Mouse (Mus musculus): ENCODE data around the gene Sp3. TPM values are rescaled to one million over a fixed set of nuclear protein-coding genes. Genes with fewer than 3 reads are reported as not detected.
"Not testable (repeated sequence)": the region's sequence is repeated elsewhere in the genome, so short reads cannot be mapped to it uniquely, and the experiment has no call there.

Gene Sp3
- total RNA-seq, 2 experiments from 2014 or later, result 72.7 to 101 TPM

DNA sequence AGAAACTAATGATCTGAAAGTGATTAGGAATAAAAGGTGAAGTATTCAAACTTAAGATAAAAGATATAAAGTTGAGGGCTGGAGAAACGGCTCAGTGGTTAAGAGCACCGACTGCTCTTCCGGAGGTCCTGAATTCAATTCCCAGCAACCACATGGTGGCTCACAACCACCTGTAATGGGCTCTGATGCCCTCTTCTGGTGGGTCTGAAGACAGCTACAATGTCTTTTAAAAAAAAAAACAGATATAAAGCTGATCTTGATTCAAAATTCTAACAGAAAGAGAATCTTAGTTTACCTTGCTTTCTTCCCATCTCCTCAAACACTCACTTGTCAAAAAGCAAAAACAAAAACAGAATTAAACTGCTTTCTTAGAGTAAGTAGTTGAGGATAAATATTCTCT, 23.8 kb downstream of the Sp3 start:
- no peak for ATAC-seq (replicated peaks; ENCODE audit: low FRiP score, low TSS enrichment, poor library complexity, severe bottlenecking)

DNA sequence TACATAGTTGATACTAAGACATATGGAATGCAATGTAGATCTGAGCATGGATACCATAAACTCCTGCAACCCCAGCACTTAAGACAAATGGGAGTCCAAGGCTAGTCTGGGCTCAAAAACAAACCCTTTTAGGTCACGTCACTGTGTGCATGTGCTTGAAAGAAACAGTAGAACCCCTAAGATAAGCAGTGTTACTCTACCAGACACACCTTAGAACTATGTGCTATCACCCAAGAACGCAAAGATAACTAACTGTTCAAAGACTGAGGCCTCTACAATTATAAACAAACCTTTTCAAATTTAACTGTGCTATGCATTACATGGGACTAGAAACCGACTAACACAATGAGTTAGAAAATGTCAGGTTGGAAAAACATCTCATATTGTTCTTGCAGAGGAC, 27.3 kb downstream of the Sp3 start:
- ATAC-seq (replicated peaks; ENCODE audit: low FRiP score, low TSS enrichment, poor library complexity, severe bottlenecking), result peak; percentile 76

DNA sequence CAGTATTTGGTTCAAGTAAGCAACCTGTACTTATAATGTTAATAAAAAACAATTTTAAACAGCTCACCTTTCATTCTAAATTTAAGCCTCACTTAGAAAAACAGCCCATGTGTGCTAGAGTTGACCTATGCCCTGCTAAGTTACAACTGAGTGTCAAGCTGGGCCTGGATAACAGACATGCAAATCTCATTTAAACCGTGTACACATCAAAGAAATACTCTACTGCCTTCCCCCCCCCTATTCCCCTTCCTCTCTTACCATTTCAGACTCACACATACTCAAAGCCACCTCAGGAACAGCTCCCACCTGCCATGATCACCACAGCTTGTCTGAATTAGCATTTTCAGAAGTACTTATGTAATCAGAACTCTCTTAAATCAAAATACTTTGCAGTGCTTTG, 44.3 kb downstream of the Sp3 start:
- ATAC-seq (replicated peaks; ENCODE audit: low FRiP score, low TSS enrichment, poor library complexity, severe bottlenecking), result no peak

DNA sequence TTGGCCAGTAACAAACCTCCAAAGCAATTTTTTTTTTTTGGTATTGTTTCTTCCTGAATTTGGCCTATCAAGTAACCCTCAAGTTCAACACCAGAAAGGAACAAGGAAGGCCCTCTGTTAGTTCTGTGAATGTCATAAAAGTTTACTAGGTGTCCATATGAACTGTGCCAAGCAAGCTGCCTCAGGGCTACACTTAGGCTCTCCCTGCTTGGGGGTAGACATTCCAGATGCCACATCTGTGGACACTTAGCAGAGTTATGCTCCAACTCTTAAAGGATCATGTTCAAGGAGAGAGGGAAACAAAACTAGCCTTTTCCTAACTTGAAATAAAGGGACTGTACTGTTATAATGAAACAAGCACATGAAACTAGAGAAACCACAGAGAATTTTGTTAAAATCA, 48.1 kb downstream of the Sp3 start:
- no peak for ATAC-seq (replicated peaks; ENCODE audit: low FRiP score, low TSS enrichment, poor library complexity, severe bottlenecking)

DNA sequence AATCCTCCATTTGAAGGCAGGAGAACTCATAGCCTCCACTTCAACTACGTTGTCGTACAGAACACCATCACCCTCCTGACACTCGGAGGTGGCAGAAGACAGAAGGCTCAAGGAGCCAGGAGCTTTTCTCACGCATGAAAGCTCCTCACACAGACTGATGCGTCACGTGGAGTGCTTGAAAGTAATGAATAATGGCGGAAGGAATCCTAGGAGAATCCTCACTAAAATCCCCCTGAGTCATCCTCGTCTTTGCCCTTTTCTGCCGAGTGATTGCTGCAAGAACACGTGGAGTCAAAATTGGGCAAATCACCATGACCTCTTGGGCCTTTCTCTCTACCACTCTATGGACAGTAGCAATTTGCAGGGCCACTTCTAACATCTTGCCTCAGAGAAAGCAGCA, 55.3 kb downstream of the Sp3 start:
- no peak for ATAC-seq (replicated peaks; ENCODE audit: low FRiP score, low TSS enrichment, poor library complexity, severe bottlenecking)

DNA sequence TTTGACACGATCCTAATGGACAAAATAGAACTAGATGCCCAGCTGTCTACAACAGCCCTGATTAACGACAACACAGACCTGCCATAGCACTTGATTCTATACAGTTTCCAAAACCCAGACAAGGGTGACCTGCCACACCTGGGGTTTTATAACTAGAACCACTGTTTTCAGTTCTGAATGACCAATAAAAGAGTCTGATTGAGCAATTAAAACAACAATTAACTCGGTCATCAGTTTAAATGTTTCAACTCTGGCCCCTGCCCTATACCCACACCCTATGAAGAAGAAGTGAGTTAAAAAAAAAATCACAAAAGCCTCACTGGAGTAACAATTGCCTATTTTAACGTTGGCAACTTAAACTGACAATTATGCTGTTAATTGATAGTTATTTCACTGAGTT, 64.1 kb downstream of the Sp3 start:
- ATAC-seq (replicated peaks; ENCODE audit: low FRiP score, low TSS enrichment, poor library complexity, severe bottlenecking), result no peak

DNA sequence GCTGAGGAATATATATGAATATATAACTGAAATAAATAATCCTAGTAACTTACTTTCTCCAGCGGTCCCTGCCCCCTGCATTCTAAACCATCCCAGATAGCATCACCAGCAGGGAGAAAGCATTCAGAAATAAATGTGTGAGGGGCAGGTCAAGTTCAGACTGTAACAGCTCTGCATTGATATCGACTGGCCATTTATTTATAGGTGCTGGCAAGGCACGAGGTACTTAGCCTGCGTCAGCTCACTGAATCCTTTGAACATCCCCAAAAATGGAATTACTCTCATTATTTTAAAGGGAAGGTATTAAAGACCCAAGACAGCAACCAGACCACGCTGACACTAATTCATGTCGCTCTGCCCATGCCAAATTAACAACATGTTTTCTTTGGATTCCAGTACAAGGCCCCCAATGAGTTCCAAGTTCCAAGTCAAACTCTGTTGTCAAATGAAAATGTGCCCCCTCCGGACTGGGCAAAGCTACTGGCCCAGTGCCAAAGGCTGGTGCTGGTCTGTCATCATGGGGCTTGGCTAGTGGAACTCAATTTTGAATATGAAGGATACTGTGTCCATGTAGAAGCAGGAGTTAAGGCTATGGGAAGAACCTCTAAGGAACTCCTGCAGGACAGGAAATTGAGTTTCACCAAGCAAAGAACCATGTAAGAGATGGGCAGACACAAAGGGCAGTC, 64.9 kb downstream of the Sp3 start:
- ATAC-seq (replicated peaks; ENCODE audit: low FRiP score, low TSS enrichment, poor library complexity, severe bottlenecking), result no peak

DNA sequence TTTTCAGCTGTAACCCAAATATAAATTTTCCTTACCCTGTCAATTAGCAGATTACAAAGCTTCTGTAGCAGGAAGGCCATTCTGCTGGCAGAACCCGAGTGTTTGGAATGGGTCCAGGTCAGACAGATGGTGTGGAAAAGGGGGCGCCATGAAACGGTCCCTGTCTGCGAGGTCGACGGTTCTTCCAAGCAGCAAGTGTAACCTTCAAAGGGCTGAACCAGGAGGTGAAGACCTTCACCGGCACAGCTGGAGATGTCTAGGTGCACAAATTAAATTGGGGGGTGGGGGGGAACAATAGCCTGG, 66.8 kb downstream of the Sp3 start:
- ATAC-seq (replicated peaks; ENCODE audit: low FRiP score, low TSS enrichment, poor library complexity, severe bottlenecking), result no peak

DNA sequence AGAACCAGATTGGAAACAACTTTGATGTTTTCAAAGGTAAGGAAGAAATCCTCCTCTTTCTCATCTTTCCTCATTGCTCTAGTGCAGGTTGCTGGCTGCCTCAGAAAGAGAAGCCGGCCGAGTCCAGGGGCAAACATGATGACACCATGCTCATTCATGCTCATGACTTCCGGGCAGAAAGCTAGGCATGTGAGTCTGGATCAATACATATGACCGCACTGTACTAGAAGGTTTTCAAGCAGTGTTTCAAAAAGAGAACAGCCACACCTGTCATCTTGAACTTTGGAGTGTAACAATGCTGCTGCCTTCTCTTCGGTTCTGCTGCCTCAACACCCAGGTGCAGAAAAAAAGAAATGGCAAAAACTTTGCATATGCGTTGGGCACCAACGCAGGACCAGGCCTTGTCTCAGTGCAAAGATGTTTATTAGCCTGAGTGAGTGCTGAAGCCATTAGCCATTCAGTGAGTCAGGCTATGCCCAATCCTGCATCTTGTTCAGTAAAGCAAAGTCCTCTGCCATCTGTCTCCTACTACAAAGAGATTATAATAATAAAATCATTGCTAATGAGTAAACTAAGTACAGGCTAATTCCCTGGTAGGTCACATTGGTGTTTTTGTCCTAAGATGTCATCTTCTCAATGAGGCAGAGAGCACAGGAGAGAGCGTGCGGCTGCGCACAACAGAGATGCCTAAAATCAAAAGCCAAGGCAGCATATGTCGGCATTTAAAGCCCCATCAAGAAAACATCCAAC, 67.4 kb downstream of the Sp3 start:
- no peak for ATAC-seq (replicated peaks; ENCODE audit: low FRiP score, low TSS enrichment, poor library complexity, severe bottlenecking)

DNA sequence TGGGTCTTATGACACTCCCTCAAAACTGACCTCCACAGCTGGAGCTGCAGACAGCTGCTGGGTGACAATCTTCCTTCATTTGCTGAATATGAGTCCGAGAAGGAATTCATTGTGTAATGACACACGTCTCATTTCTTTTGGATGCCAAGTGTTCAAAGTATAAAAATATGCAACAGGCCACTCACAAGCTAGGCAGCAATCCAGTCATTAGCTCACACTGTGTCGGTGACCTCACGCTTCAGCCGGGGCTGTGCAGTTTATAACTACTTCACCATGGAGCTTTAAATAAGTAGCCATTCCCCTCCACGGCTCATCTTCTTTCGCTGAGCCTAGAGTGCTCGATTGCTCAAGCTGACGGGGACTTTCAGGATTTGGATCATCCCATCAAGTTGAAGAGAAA, 68.7 kb downstream of the Sp3 start:
- no peak for ATAC-seq (replicated peaks; ENCODE audit: low FRiP score, low TSS enrichment, poor library complexity, severe bottlenecking)

DNA sequence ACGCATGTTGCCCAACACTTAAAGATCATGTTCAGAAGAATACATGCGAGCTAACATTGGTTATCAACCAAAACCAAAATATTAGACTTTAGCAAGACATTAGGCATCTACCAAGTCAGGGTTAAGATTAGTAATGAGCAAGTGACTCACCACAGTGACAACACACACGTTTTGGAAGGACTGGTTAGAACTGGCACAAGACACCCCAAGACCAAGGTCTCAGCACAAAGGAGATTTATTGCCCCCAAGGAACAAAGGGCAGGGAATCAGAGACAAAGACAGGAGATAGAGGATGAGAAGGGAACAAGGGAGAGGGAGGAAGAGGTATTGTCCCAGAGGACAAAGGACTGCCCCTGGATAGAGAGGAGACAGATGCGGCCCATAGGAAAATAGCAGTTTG, 71.2 kb downstream of the Sp3 start:
- no peak for ATAC-seq (replicated peaks; ENCODE audit: low FRiP score, low TSS enrichment, poor library complexity, severe bottlenecking)

DNA sequence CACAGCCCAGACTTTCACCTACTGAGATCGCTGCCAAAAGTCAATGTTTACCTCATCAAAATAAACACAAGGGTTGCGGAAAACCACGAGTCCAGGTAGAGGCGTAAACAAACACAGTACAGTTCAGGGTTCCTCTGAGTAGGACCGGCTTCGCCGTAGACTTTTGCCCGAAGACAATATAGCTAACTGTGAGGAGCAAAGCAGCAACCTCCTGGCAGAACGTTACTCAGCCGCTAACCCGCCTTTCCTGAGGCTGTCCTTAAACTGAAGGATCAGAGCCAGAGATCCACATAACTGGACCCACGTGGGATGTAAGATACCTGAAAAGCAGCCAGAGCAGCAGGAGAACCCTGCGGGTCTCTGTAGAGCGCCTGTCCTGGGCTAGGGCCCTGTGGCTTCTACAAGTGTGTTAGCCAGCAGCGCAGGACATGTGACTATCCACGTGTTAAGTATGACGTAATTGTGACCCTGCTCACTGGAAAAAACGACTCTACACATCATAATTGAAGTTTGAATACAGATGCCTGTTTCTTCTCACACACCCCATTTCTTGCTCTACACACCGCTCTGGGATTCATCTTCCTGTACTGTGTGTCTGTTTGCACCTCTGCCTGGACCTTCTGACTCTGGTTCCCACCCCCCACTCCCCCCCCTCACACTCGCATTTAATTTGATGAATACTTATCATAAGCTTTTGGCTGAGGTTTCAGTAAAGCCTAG, 71.9 kb downstream of the Sp3 start:
- no peak for ATAC-seq (replicated peaks; ENCODE audit: low FRiP score, low TSS enrichment, poor library complexity, severe bottlenecking)

DNA sequence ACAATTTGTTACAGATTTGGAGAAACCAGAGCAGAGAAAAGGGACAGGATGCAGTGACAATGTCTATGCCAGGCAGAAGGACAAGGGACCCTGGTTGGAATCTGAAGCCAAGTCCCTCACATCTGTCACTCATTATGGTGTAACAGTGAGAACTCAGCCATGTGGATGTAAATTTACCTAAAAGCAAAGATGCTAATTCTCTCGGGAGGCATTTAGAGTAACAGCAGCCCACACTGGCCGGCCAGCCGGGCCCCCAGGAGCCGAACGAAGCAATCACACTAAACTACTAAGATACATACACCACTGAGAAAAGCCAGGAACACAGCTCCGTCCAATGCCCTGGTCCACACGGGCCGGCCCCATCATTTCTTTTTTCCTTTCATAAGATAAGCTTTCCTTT, 73.5 kb downstream of the Sp3 start:
- no peak for ATAC-seq (replicated peaks; ENCODE audit: low FRiP score, low TSS enrichment, poor library complexity, severe bottlenecking)

DNA sequence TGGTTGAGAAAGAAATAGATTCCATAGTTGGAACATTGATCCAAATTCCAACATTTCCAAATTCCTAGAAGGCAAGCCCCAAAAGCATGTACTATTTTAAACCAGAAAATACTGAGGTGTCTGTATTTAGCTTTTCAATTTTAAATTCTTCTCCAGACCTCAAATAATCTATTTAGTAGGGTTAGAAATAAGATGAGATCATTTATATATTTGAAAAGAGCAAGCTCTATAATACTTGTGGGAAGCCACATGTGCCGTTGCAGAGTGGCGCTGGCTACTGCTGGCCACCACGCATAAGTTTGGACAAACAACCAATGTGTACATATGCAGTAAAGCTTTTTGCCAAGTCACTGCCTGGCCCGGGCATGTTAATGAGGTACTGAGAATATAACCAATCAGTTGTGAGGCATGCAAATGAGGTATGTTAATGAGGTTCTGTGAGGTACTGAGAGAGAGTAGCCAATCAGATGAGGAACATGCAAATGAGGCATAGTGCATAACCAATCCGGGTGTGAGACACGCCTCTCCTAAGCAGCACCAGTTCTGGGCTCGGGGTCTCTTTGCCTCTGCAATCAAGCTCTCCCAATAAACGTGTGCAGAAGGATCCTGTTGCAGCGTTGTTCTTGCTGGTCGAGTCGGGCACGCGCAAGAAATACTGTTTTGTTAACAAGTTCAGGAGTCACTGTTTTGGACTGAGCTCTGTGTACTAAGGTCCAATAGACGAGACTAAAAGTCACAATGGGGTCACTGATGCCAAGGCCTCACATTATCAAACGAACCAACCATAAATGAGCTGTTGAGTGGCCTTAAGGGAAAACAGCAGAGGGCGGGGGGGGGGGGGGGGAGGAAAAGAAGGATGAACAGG, 77.2 kb downstream of the Sp3 start:
- ATAC-seq (replicated peaks; ENCODE audit: low FRiP score, low TSS enrichment, poor library complexity, severe bottlenecking), result not testable (repeated sequence)

DNA sequence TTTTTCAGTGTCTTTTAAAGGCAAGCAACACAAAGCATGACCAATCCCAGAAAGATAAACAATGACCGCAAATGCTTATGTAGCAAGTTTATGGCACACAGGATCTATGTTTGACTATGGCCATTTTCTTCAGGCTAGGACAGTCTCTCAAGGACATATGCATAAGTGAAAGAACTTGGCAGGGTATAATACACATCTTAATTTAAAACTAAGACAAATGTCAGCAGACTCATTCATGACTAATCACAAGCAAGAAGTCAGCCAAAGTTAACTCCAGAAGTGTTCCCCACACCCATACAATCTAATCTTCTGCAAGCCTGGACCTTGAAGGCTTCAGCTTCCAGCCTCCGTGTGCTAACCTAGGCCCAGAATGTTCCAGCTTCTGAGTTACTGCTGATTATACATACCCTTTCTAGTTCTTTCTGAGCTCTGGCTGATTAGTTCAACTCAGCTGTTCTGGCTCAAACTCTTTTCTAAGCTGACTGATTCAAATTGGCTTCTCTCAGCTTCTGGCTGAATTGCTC, 81.4 kb downstream of the Sp3 start:
- ATAC-seq (replicated peaks; ENCODE audit: low FRiP score, low TSS enrichment, poor library complexity, severe bottlenecking), result no peak

DNA sequence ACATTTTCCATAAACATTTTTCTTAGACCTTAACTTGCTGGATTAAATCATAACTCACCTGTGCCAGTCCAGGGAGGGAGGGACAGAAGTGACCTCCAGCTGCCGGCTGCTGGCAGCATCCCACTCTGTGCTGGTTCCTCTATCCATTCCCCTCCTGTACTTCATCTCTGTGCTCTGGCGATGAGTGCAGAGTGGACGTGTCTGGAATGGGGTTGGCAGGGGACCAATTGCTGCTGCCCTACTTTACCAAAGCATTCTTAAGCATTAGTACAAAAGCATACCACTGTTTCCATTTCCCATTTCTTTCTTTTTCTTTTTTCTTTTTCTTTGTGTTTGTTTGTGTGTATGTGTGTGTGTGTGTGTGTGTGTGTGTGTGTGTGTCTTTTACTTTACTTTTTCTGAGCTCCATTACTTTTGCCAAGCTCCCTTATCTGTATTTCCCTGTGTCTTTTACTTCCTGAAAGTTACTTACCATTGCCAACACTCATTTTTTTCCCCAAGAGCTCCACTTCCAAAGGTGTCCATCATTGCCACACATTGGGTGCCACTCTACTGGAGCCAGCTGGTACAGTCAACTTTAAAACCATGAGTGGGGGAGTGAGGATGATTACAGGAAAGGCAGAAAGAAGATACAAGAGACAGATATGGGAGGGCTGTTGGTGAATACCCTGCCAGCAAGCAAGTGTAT, 82.0 kb downstream of the Sp3 start:
- ATAC-seq (replicated peaks; ENCODE audit: low FRiP score, low TSS enrichment, poor library complexity, severe bottlenecking), result no peak

DNA sequence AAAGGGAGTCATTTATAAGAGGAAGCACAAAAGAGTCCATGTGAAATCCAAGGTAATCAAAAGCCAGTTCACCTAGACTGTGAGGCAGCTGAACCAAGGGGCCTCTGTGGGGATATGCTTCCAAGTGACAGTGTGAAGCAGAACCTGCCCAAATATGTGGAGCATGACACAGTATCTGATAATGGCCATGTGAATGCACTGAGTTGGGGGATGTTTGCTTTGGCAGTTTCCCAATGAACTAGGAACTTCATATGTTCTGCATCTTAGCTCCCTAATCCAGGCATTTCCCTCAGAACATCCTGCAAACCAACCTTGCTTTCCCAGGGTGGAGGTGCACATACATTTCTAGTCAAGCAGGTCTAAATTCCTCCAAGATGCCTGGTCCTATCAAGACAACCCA, 90.4 kb downstream of the Sp3 start:
- ATAC-seq (replicated peaks; ENCODE audit: low FRiP score, low TSS enrichment, poor library complexity, severe bottlenecking), result no peak

Measured in megakaryocyte-erythroid progenitor cell, adult 5-6 weeks (primary cell).